In genomic region chr9:122716131-122716921, GRCm38 (mm10) we compare ENCODE assay signal across 20 mouse cellular contexts. TPM values are rescaled to one million over a fixed set of nuclear protein-coding genes. Genes with fewer than 3 reads are reported as not detected.
"Had no signal": no experiment of that assay in that cellular context is flagged by ENCODE, and none has a peak within 500 bp of the region (broad histone marks: within the 10 kb centered on the region; RNA-seq: fewer than 3 reads in every experiment).

No protein-coding gene starts in this region.

- H3K9me3 ChIP-seq: kidney, embryonic 15.5 days; limb, embryonic 13.5 days; megakaryocyte, embryonic 14.5 days; neural tube, embryonic 13.5 days; stomach, embryonic 15.5 days had no signal

- ATAC-seq: midbrain, embryonic 16.5 days had no signal

- H3K4me3 ChIP-seq: kidney, embryonic 15.5 days; limb, embryonic 13.5 days; megakaryocyte, embryonic 14.5 days; neural tube, embryonic 13.5 days; stomach, embryonic 15.5 days had no signal

- H3K9ac ChIP-seq: kidney, embryonic 15.5 days; limb, embryonic 13.5 days; liver, embryonic 14.5 days; neural tube, embryonic 13.5 days; stomach, embryonic 15.5 days had no signal

- H3K27me3 ChIP-seq: stomach, embryonic 15.5 days had no signal

- H3K36me3 ChIP-seq: kidney, embryonic 15.5 days; limb, embryonic 13.5 days; neural tube, embryonic 13.5 days; stomach, embryonic 15.5 days had no signal

- DNase-seq: kidney, adult 2 months; kidney, postnatal 14 days; left cerebral cortex, postnatal 4 days; lung, adult 18-20 months; lung, postnatal 36 days; right cerebral cortex, postnatal 14 days; thymus, postnatal 4 days had no signal

- H3K27ac ChIP-seq: kidney, embryonic 15.5 days; limb, embryonic 13.5 days; liver, embryonic 14.5 days; neural tube, embryonic 13.5 days; stomach, embryonic 15.5 days had no signal

- H3K4me2 ChIP-seq: kidney, embryonic 15.5 days; limb, embryonic 13.5 days; midbrain, embryonic 11.5 days; neural tube, embryonic 13.5 days; stomach, embryonic 15.5 days had no signal

- H3K4me1 ChIP-seq: kidney, embryonic 15.5 days; limb, embryonic 13.5 days; megakaryocyte, embryonic 14.5 days; stomach, embryonic 15.5 days had no signal

RNA-seq across cellular contexts. Expression of gene Topaz1, which starts 30.8 kb away (rescaled TPM):
- total RNA-seq: layer of hippocampus, postnatal 25 days; left cerebral cortex, postnatal 10 days; left cerebral cortex, postnatal 4 days; liver, adult 2 months had no signal
- polyA plus RNA-seq: kidney, adult 2 months; kidney, embryonic 15.5 days; limb, embryonic 13.5 days; liver, adult 2 months; liver, embryonic 14.5 days; lung, embryonic 16.5 days; midbrain, embryonic 11.5 days; midbrain, embryonic 16.5 days; neural tube, embryonic 13.5 days; spleen, adult 2 months; stomach, embryonic 15.5 days had no signal
